Mouse (Mus musculus): ENCODE results near the gene Rbfox2.

- no peak for TF ChIP-seq E2F4 (IDR thresholded peaks at IDR 0.05; ENCODE audit: insufficient replicate concordance, low read depth, low read length)
- no peak for TF ChIP-seq CTCF (conservative IDR thresholded peaks at IDR 0.05 in 1 of 2, IDR thresholded peaks at IDR 0.05 in 1 of 2; ENCODE audit: low read depth in 2 of 2, low read length in 2 of 2)
- TF ChIP-seq POLR2A (IDR thresholded peaks at IDR 0.05; ENCODE audit: low read depth, low read length): no peak
- no peak for TF ChIP-seq UBTF (IDR thresholded peaks at IDR 0.05; ENCODE audit: low read depth, low read length)
- TF ChIP-seq EP300 (IDR thresholded peaks at IDR 0.05; ENCODE audit: low read length): no peak
- no peak for TF ChIP-seq ZC3H11A (IDR thresholded peaks at IDR 0.05; ENCODE audit: low read depth, low read length)
- TF ChIP-seq USF1 (IDR thresholded peaks at IDR 0.05; ENCODE audit: low read depth, low read length): no peak
These were observed 230.3 kb downstream of the Rbfox2 start for GRCm38 (mm10) chr15:77076523-77076922.
